Mouse (Mus musculus) embryonic facial prominence, embryonic 13.5 days (tissue): ENCODE measurements around the gene Rbbp8nl. TPM values are rescaled to one million over a fixed set of nuclear protein-coding genes. Genes with fewer than 3 reads are reported as not detected.

Source experiments
- ATAC-seq: fragments of 200-750 bp; cut with Nextera tagmentation; 2 replicates; pipeline ENCODE4 v1.8.0; 2017; ENCODE audit warnings: low read depth; ENCODE audit not compliant: insufficient number of reproducible peaks, insufficient read depth, low FRiP score, low TSS enrichment
- H3K27ac ChIP-seq: fragments of 300-500 bp; sonication (generic); 2 replicates; pipeline ENCODE4 v1.5.1; 2015; ENCODE audit warnings: moderate library complexity, mild to moderate bottlenecking, inconsistent platforms
- H3K27me3 ChIP-seq: fragments of 300-500 bp; sonication (generic); 2 replicates; pipeline ENCODE4 v1.6.1; 2015; ENCODE audit warnings: mild to moderate bottlenecking, inconsistent platforms
- H3K36me3 ChIP-seq: fragments of 300-500 bp; sonication (generic); 2 replicates; pipeline ENCODE4 v1.6.1; 2015; ENCODE audit warnings: mild to moderate bottlenecking, inconsistent platforms
- H3K4me1 ChIP-seq: fragments of 300-500 bp; sonication (generic); 2 replicates; pipeline ENCODE4 v1.6.1; 2015; ENCODE audit warnings: inconsistent platforms
- H3K4me2 ChIP-seq: fragments of 300-500 bp; sonication (generic); 2 replicates; pipeline ENCODE4 v1.6.1; 2015; ENCODE audit warnings: moderate library complexity, mild to moderate bottlenecking, inconsistent platforms
- H3K4me3 ChIP-seq: fragments of 300-500 bp; sonication (generic); 2 replicates; pipeline ENCODE4 v1.5.1; 2015; ENCODE audit warnings: mild to moderate bottlenecking, inconsistent platforms
- H3K9ac ChIP-seq: fragments of 300-500 bp; sonication (generic); 2 replicates; pipeline ENCODE4 v1.6.1; 2015; ENCODE audit warnings: mild to moderate bottlenecking, inconsistent platforms
- H3K9me3 ChIP-seq: fragments of 300-500 bp; sonication (generic); 2 replicates; pipeline ENCODE4 v1.6.1; 2016; ENCODE audit warnings: inconsistent platforms
- WGBS: fragments of 180-500 bp; shearing (Covaris S2); methylation state at CpG from one replicate; pipeline ENCODE4 v1.1.7; 2015; ENCODE audit warnings: mixed read lengths; 5-methylcytosine and 5-hydroxymethylcytosine counted together
- polyA plus RNA-seq: library from polyadenylated mRNA; unstranded; fragments of >200 nt; fragmentation: Nextera tagmentation; extraction: Ambion mirVana; gene quantifications from 2 replicates; pipeline ENCODE4 v1.2.1, GENCODE M21; 2015

Gene Rbbp8nl
- polyA plus RNA-seq, 1 experiment from 2014 or later: 1.7 TPM

- no peaks in the 10 kb centered on the region for H3K27me3 ChIP-seq
- H3K4me1 ChIP-seq: no peaks in the 10 kb centered on the region
- H3K4me2 ChIP-seq: no peak overlapping the region
- no peaks in the 10 kb centered on the region for H3K36me3 ChIP-seq
- no peak overlapping the region for H3K27ac ChIP-seq
- no peak overlapping the region for H3K9ac ChIP-seq
- ATAC-seq: no peak
- peaks cover 2% of the 10 kb centered on the region; the same call in 1 of the 2 replicates for H3K9me3 ChIP-seq
- 81% methylated on average over 2 of the region's 2 CpGs for WGBS
- H3K4me3 ChIP-seq: no peak overlapping the region
Measured at GRCm38 (mm10) chr2:180306009-180306408, 16.3 kb upstream of the Rbbp8nl start.

GRCm38 (mm10) chr2:180305490-180305889, 15.8 kb upstream of the Rbbp8nl start:
- Histone ChIP-seq H3K27ac (no peak overlapping the region), H3K27me3 (no peaks in the 10 kb centered on the region), H3K9ac (no peak overlapping the region), H3K4me1 (no peaks in the 10 kb centered on the region), H3K4me2 (no peak overlapping the region), H3K4me3 (no peak overlapping the region), H3K9me3 (peaks cover 2% of the 10 kb centered on the region; the same call in 1 of the 2 replicates), H3K36me3 (no peaks in the 10 kb centered on the region)
- 82% methylated on average over 3 of the region's 3 CpGs for WGBS
- ATAC-seq: no peak

- 51% methylated on average over 4 of the region's 4 CpGs for WGBS
- no peak for ATAC-seq
- no peaks in the 10 kb centered on the region for H3K36me3 ChIP-seq
- no peak overlapping the region for H3K4me2 ChIP-seq
- H3K27me3 ChIP-seq: no peaks in the 10 kb centered on the region
- no peaks in the 10 kb centered on the region for H3K4me1 ChIP-seq
- peaks cover 2% of the 10 kb centered on the region; the same call in 1 of the 2 replicates for H3K9me3 ChIP-seq
- no peak overlapping the region for H3K4me3 ChIP-seq
- H3K9ac ChIP-seq: no peak overlapping the region
- H3K27ac ChIP-seq: no peak overlapping the region
Measured at GRCm38 (mm10) chr2:180304554-180304953, 14.9 kb upstream of the Rbbp8nl start.

GRCm38 (mm10) chr2:180303468-180303867, 13.8 kb upstream of the Rbbp8nl start:
- Histone ChIP-seq H3K4me1 (no peaks in the 10 kb centered on the region), H3K36me3 (no peaks in the 10 kb centered on the region), H3K27ac (no peak overlapping the region), H3K4me2 (no peak overlapping the region), H3K27me3 (no peaks in the 10 kb centered on the region), H3K9ac (no peak overlapping the region), H3K9me3 (peaks cover 2% of the 10 kb centered on the region; the same call in 1 of the 2 replicates), H3K4me3 (no peak overlapping the region)
- no peak for ATAC-seq
- 84% methylated on average over 12 of the region's 12 CpGs for WGBS

- Histone ChIP-seq H3K27me3 (no peaks in the 10 kb centered on the region), H3K36me3 (no peaks in the 10 kb centered on the region), H3K4me1 (no peaks in the 10 kb centered on the region), H3K4me3 (no peak overlapping the region), H3K27ac (no peak overlapping the region), H3K9ac (no peak overlapping the region), H3K4me2 (no peak overlapping the region), H3K9me3 (peaks cover 2% of the 10 kb centered on the region; the same call in 1 of the 2 replicates)
- ATAC-seq: no peak
- 77% methylated on average over 4 of the region's 4 CpGs for WGBS
Measured at GRCm38 (mm10) chr2:180302201-180302600, 12.5 kb upstream of the Rbbp8nl start.

- no peak overlapping the region for H3K27ac ChIP-seq
- no peaks in the 10 kb centered on the region for H3K4me1 ChIP-seq
- H3K4me3 ChIP-seq: no peak overlapping the region
- H3K27me3 ChIP-seq: no peaks in the 10 kb centered on the region
- H3K9me3 ChIP-seq: peaks cover 2% of the 10 kb centered on the region; the same call in 1 of the 2 replicates
- no peaks in the 10 kb centered on the region for H3K36me3 ChIP-seq
- no peak overlapping the region for H3K4me2 ChIP-seq
- H3K9ac ChIP-seq: no peak overlapping the region
- WGBS: 52% methylated on average over 5 of the region's 5 CpGs
- ATAC-seq: no peak
Measured at GRCm38 (mm10) chr2:180300771-180301170, 11.1 kb upstream of the Rbbp8nl start.

GRCm38 (mm10) chr2:180300252-180300651, 10.6 kb upstream of the Rbbp8nl start:
- Histone ChIP-seq H3K27ac (no peak overlapping the region), H3K4me2 (no peak overlapping the region), H3K4me1 (no peaks in the 10 kb centered on the region), H3K36me3 (no peaks in the 10 kb centered on the region), H3K9me3 (peaks cover 2% of the 10 kb centered on the region; the same call in 1 of the 2 replicates), H3K4me3 (no peak overlapping the region), H3K9ac (no peak overlapping the region), H3K27me3 (no peaks in the 10 kb centered on the region)
- no peak for ATAC-seq
- WGBS: 69% methylated on average over 2 of the region's 2 CpGs

GRCm38 (mm10) chr2:180292906-180293305, 3.2 kb upstream of the Rbbp8nl start:
- 71% methylated on average over 8 of the region's 8 CpGs for WGBS
- Histone ChIP-seq H3K9me3 (no peaks in the 10 kb centered on the region), H3K4me3 (no peak overlapping the region), H3K4me1 (peaks cover 13% of the 10 kb centered on the region; the same call in 1 of the 2 replicates), H3K4me2 (no peak overlapping the region), H3K36me3 (no peaks in the 10 kb centered on the region), H3K9ac (no peak overlapping the region), H3K27me3 (no peaks in the 10 kb centered on the region), H3K27ac (no peak overlapping the region)
- ATAC-seq: no peak

- Histone ChIP-seq H3K27ac (no peak overlapping the region), H3K4me2 (no peak overlapping the region), H3K4me1 (peaks cover 13% of the 10 kb centered on the region; the same call in 1 of the 2 replicates), H3K36me3 (no peaks in the 10 kb centered on the region), H3K9me3 (no peaks in the 10 kb centered on the region), H3K4me3 (no peak overlapping the region), H3K27me3 (no peaks in the 10 kb centered on the region), H3K9ac (no peak overlapping the region)
- ATAC-seq: no peak
- 70% methylated on average over 4 of the region's 4 CpGs for WGBS
Measured at GRCm38 (mm10) chr2:180292026-180292425, 2.3 kb upstream of the Rbbp8nl start.

- no peak overlapping the region for H3K9ac ChIP-seq
- no peaks in the 10 kb centered on the region for H3K9me3 ChIP-seq
- H3K27me3 ChIP-seq: no peaks in the 10 kb centered on the region
- no peak overlapping the region for H3K27ac ChIP-seq
- 70% methylated on average over 5 of the region's 5 CpGs for WGBS
- ATAC-seq: no peak
- H3K4me3 ChIP-seq: no peak overlapping the region
- H3K4me2 ChIP-seq: no peak overlapping the region
- no peaks in the 10 kb centered on the region for H3K36me3 ChIP-seq
- peaks cover 13% of the 10 kb centered on the region; the same call in 1 of the 2 replicates for H3K4me1 ChIP-seq
Measured at GRCm38 (mm10) chr2:180291566-180291965, 1.9 kb upstream of the Rbbp8nl start.

- 40% methylated on average over 6 of the region's 6 CpGs for WGBS
- H3K27ac ChIP-seq: 0 out of 2 replicates have a peak overlapping the region, but pooled peaks have one; percentile 11
- no peaks in the 10 kb centered on the region for H3K9me3 ChIP-seq
Measured at GRCm38 (mm10) chr2:180290503-180290902, 824 bp upstream of the Rbbp8nl start.

GRCm38 (mm10) chr2:180288966-180289365, 713 bp downstream of the Rbbp8nl start:
- peak overlapping the region; percentile 25; the same call in 1 of the 2 replicates for H3K4me3 ChIP-seq
- peak overlapping the region; percentile 74 for H3K27ac ChIP-seq
- ATAC-seq: no peak

More at GRCm38 (mm10) chr2:180290503-180290902, 824 bp upstream of the Rbbp8nl start:
- Histone ChIP-seq H3K9ac (no peak overlapping the region), H3K4me1 (peaks cover 13% of the 10 kb centered on the region; the same call in 1 of the 2 replicates), H3K4me2 (no peak overlapping the region), H3K27me3 (no peaks in the 10 kb centered on the region), H3K4me3 (no peak overlapping the region), H3K36me3 (no peaks in the 10 kb centered on the region)
- no peak for ATAC-seq

More at GRCm38 (mm10) chr2:180288966-180289365, 713 bp downstream of the Rbbp8nl start:
- Histone ChIP-seq H3K4me1 (peaks cover 13% of the 10 kb centered on the region; the same call in 1 of the 2 replicates), H3K4me2 (peak overlapping the region; percentile 46), H3K9me3 (no peaks in the 10 kb centered on the region), H3K27me3 (no peaks in the 10 kb centered on the region), H3K36me3 (no peaks in the 10 kb centered on the region), H3K9ac (no peak overlapping the region)
- WGBS: 34% methylated on average over 11 of the region's 11 CpGs
